Mouse (Mus musculus) midbrain, embryonic 11.5 days (tissue): Measurements from ENCODE around the gene Ctso. TPM values are rescaled to one million over a fixed set of nuclear protein-coding genes. Genes with fewer than 3 reads are reported as not detected.

ENCODE experiments used
- ATAC-seq: fragments of 200-750 bp; cut with Nextera tagmentation; 2 replicates; pipeline ENCODE4 v1.8.0; 2017; ENCODE audit warnings: moderate TSS enrichment, moderate library complexity; ENCODE audit not compliant: low FRiP score
- DNase-seq: peaks from one replicate; pipeline ENCODE4 v3.0.0; 2015; ENCODE audit warnings: low spot score; ENCODE audit errors: missing footprints
- H3K27ac ChIP-seq: fragments of 300-500 bp; sonication (generic); 2 replicates; pipeline ENCODE4 v1.5.1; 2014; ENCODE audit warnings: low read depth, low read length
- H3K27me3 ChIP-seq: fragments of 300-500 bp; sonication (generic); 2 replicates; pipeline ENCODE4 v1.6.1; 2014; ENCODE audit warnings: mild to moderate bottlenecking, low read length, moderate library complexity, mixed read lengths; ENCODE audit not compliant: control insufficient read depth, insufficient read depth
- H3K36me3 ChIP-seq: fragments of 300-500 bp; sonication (generic); 2 replicates; pipeline ENCODE4 v1.6.1; 2014; ENCODE audit warnings: mild to moderate bottlenecking, low read length, moderate library complexity, mixed read lengths; ENCODE audit not compliant: control insufficient read depth, insufficient read depth
- H3K4me1 ChIP-seq: fragments of 300-500 bp; sonication (generic); 2 replicates; pipeline ENCODE4 v1.6.1; 2014; ENCODE audit warnings: low read length; ENCODE audit not compliant: control insufficient read depth, insufficient read depth
- H3K4me2 ChIP-seq: fragments of 300-500 bp; sonication (generic); 2 replicates; pipeline ENCODE4 v1.6.1; 2014; ENCODE audit warnings: mild to moderate bottlenecking, moderate library complexity
- H3K4me3 ChIP-seq: fragments of 300-500 bp; sonication (generic); 2 replicates; pipeline ENCODE4 v1.5.1; 2014; ENCODE audit warnings: low read depth, low read length
- H3K9ac ChIP-seq: fragments of 300-500 bp; sonication (generic); 2 replicates; pipeline ENCODE4 v1.6.1; 2014; ENCODE audit warnings: low read length
- H3K9me3 ChIP-seq: fragments of 300-500 bp; sonication (generic); 2 replicates; pipeline ENCODE4 v1.6.1; 2016; ENCODE audit warnings: low read length; ENCODE audit not compliant: control insufficient read depth
- WGBS: fragments of 180-500 bp; shearing (Covaris S2); extraction: QIAGEN DNeasy Blood & Tissue Kit; methylation state at CpG from one replicate; pipeline ENCODE4 v1.1.7; 2014; 5-methylcytosine and 5-hydroxymethylcytosine counted together
- polyA plus RNA-seq: library from polyadenylated mRNA; unstranded; fragments of >200 nt; fragmentation: Nextera tagmentation; extraction: Ambion mirVana; gene quantifications from 2 replicates; pipeline ENCODE4 v1.2.1, GENCODE M21; 2014

The Ctso gene
- polyA plus RNA-seq, 1 experiment from 2014 or later: 6.0 TPM

DNA sequence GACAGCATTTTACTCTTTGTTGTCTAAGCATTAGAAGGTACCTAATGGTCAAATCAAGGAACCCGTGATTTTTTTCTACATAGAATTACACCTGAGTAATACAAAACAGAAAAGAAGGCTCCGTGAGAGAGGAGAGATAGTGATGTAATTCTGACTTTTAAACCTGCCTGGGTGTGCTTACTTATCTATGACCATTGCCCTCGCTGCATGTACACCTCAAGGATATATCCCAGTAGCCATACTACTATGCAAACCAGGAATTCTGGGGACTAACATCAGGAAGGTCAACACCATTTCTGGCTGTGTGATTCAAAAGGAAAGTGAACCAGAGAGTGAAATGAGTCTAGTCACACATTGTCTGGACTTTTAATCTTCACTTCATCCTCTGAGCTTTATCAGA lies 9.9 kb downstream of the Ctso start:
- DNase-seq (no peak), ATAC-seq (no peak)
- no peak overlapping the region for H3K4me3 ChIP-seq
- no peaks in the 10 kb centered on the region for H3K4me1 ChIP-seq
- H3K4me2 ChIP-seq: no peak overlapping the region
- no peaks in the 10 kb centered on the region for H3K9me3 ChIP-seq
- no peaks in the 10 kb centered on the region for H3K27me3 ChIP-seq
- 87% methylated on average over 3 of the region's 3 CpGs for WGBS
- no peak overlapping the region for H3K9ac ChIP-seq
- H3K36me3 ChIP-seq: no peaks in the 10 kb centered on the region
- no peak overlapping the region for H3K27ac ChIP-seq

DNA sequence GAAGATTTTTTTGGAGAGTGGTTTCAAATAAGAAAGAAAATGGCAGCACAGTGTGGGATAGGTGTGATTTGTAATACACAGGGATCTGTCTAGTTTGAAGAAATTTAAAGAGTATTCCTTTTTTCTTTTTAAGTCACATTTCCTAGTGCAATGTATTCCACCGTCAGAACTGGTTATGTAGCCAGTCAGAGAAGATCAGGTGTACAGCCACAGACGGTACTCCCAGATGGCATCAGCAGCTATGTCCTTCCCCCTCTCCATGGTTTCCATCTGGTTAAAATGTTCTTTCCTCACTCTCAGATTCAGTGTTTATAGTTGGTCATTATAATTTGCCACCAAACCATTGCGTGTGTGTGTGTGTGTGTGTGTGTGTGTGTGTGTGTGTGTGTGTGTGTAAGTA lies 10.7 kb downstream of the Ctso start:
- H3K9me3 ChIP-seq: no peaks in the 10 kb centered on the region
- no peaks in the 10 kb centered on the region for H3K36me3 ChIP-seq
- no peak overlapping the region for H3K4me3 ChIP-seq
- H3K4me2 ChIP-seq: no peak overlapping the region
- H3K27me3 ChIP-seq: no peaks in the 10 kb centered on the region
- 94% methylated on average over 3 of the region's 3 CpGs for WGBS
- no peak overlapping the region for H3K27ac ChIP-seq
- H3K9ac ChIP-seq: no peak overlapping the region
- DNase-seq (no peak), ATAC-seq (no peak)
- no peaks in the 10 kb centered on the region for H3K4me1 ChIP-seq

DNA sequence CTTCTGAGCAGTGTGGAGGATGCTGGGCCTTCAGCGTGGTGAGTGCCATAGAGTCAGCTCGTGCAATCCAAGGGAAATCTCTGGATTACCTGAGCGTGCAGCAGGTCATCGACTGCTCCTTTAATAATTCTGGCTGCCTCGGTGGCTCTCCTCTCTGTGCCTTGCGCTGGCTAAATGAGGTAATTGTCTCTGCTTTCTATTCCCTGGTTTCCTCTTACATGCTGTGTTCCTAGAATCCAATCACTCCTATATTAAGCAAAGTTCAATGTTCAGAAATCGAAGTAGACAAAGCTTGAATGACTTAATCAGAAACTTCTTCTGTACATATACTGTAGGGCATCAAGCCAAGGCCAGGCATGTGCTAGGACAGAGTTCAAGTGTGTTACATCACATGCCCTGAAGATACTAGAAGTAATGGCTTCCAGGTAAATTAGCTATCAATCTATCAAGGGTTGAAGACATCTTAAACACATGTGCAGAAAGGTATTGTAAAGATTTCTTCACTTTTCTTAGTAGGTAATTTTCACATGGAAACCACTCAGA lies 12.5 kb downstream of the Ctso start:
- Histone ChIP-seq H3K9ac (no peak overlapping the region), H3K27ac (no peak overlapping the region), H3K27me3 (no peaks in the 10 kb centered on the region), H3K4me2 (no peak overlapping the region), H3K36me3 (no peaks in the 10 kb centered on the region), H3K9me3 (no peaks in the 10 kb centered on the region), H3K4me3 (no peak overlapping the region), H3K4me1 (no peaks in the 10 kb centered on the region)
- DNase-seq (no peak), ATAC-seq (no peak)
- WGBS: 92% methylated on average over 7 of the region's 7 CpGs

DNA sequence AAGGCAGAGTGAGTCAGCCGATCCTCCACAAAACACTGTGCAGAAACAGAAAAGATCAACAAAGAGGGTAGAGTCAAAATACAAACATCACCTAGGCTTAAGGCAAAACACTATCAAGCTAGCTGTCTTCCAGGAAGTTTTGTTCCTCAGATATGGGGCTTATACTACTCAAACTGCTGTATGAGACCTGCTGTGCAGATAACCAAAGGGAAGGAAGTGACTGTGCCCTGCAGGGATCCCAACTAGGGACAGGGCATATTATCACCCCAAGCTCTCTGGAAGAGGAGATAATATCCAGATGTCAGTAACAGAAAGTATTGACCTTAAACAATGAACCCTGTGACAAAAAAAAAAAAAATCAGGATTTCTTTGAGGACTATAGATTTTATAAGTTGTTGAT lies 16.6 kb downstream of the Ctso start:
- ATAC-seq (no peak), DNase-seq (no peak)
- no peak overlapping the region for H3K27ac ChIP-seq
- WGBS: 73% methylated on average over 1 of the region's 1 CpGs
- no peaks in the 10 kb centered on the region for H3K36me3 ChIP-seq
- no peak overlapping the region for H3K9ac ChIP-seq
- H3K9me3 ChIP-seq: no peaks in the 10 kb centered on the region
- H3K4me1 ChIP-seq: no peaks in the 10 kb centered on the region
- H3K27me3 ChIP-seq: no peaks in the 10 kb centered on the region
- no peak overlapping the region for H3K4me3 ChIP-seq
- H3K4me2 ChIP-seq: no peak overlapping the region

DNA sequence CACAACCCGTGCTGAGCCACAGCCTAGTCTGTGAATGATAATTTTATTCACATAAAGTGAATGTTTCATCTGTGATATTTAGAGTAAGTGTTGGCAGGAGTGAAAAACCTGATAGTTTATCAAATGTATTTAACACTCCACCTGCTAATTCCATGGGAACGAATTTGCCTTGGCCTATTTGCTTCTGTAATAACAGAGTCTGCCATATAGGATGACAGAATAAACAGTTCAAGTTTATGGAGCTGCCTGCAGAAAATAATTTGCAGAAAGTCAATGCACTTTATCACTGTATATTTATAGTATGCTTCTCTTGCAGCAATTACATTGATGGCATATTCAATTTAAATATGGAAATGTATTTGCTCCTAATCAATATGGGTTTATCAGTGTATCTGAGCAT lies 19.4 kb downstream of the Ctso start:
- Histone ChIP-seq H3K4me3 (no peak overlapping the region), H3K27ac (no peak overlapping the region), H3K9me3 (no peaks in the 10 kb centered on the region), H3K4me1 (no peaks in the 10 kb centered on the region), H3K4me2 (no peak overlapping the region), H3K27me3 (no peaks in the 10 kb centered on the region), H3K9ac (no peak overlapping the region), H3K36me3 (no peaks in the 10 kb centered on the region)
- 87% methylated on average over 2 of the region's 2 CpGs for WGBS
- no peak for DNase-seq
- no peak for ATAC-seq

DNA sequence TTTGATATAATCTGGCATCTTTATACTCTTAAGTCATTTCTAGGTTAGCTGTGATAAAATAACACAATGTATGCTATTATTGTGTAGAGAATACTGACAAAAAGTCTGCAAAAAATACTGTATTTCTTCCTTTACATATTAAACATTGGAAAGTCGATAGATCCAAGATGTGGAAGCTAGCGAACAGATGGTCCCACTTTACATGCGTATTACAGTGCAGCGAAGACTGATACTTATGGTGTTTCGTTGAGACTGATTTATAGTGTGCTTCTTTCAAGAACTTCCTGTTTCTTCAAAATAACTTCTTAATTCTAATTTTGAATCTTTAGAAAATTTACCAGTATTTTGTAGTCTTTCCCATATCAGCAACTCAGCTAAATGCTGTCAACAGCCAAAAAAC lies 25.1 kb downstream of the Ctso start:
- no peaks in the 10 kb centered on the region for H3K27me3 ChIP-seq
- 94% methylated on average over 5 of the region's 5 CpGs for WGBS
- no peak overlapping the region for H3K4me3 ChIP-seq
- H3K4me2 ChIP-seq: no peak overlapping the region
- no peak for ATAC-seq
- H3K36me3 ChIP-seq: no peaks in the 10 kb centered on the region
- DNase-seq: no peak
- H3K9ac ChIP-seq: no peak overlapping the region
- H3K27ac ChIP-seq: no peak overlapping the region
- H3K9me3 ChIP-seq: no peaks in the 10 kb centered on the region
- H3K4me1 ChIP-seq: no peaks in the 10 kb centered on the region

DNA sequence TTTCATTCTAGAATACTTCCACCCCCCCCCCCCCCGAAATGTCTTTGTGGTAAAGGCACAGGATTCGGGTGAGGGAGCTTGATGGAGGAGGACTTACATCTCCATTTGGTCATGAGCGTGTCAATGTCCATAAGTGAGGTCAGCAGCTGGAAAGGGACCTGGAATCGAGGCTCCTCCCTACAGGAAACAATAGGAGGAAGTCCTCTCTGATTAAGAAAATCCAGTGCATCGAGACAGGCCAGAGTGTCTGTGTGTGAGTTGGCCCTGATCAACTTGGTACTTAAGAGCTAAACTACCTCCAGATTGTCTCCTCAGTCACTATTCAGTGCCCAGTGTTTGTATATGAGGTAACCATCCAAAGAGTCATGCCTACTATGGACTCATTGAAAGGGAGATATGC lies 28.9 kb downstream of the Ctso start:
- ATAC-seq (no peak), DNase-seq (no peak)
- H3K4me3 ChIP-seq: no peak overlapping the region
- no peaks in the 10 kb centered on the region for H3K4me1 ChIP-seq
- H3K36me3 ChIP-seq: no peaks in the 10 kb centered on the region
- WGBS: 81% methylated on average over 5 of the region's 5 CpGs
- no peak overlapping the region for H3K9ac ChIP-seq
- no peaks in the 10 kb centered on the region for H3K27me3 ChIP-seq
- H3K27ac ChIP-seq: no peak overlapping the region
- no peak overlapping the region for H3K4me2 ChIP-seq
- no peaks in the 10 kb centered on the region for H3K9me3 ChIP-seq

DNA sequence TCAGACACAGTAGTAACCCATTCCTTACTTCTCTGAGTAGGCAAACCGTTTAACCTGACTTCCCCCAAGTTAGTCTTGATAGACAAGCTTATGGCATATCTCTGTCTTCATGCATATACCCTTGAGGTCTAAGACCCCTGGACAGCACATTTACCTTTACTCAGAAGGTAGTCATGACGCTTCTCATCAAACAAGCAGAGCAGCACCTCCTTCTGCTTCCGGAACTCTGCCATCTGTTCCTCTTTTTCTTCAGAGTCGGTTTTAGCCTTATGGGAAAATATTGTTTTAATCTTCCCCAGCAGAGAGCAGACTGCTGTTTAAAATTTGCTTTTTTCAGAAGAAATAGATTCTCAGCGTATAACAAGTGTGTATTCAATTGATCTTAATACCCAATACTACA lies 31.4 kb downstream of the Ctso start:
- DNase-seq (no peak), ATAC-seq (no peak)
- no peak overlapping the region for H3K4me2 ChIP-seq
- 89% methylated on average over 5 of the region's 5 CpGs for WGBS
- no peak overlapping the region for H3K9ac ChIP-seq
- no peaks in the 10 kb centered on the region for H3K36me3 ChIP-seq
- H3K27ac ChIP-seq: no peak overlapping the region
- H3K4me3 ChIP-seq: no peak overlapping the region
- no peaks in the 10 kb centered on the region for H3K27me3 ChIP-seq
- no peaks in the 10 kb centered on the region for H3K4me1 ChIP-seq
- H3K9me3 ChIP-seq: no peaks in the 10 kb centered on the region

DNA sequence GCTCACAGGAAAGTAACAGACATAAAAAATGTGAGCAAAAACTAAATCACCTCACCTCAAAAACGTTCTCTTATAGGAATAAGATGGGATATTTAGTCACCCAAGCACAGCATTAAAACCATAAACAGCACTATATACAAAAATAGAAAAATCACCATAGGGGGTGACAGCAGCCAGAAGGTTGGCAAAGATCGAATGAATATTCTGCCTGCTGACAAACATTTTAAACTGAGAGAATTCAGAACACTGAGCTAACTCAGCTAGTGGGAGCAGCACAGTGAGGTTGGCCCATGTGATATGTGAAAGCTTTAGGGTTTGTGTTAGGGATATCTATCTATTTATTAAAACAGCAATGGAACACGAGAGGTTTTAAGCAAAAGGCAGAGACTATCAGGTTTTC lies 32.2 kb downstream of the Ctso start:
- H3K9me3 ChIP-seq: no peaks in the 10 kb centered on the region
- 71% methylated on average over 3 of the region's 3 CpGs for WGBS
- H3K4me3 ChIP-seq: no peak overlapping the region
- no peak for DNase-seq
- no peaks in the 10 kb centered on the region for H3K4me1 ChIP-seq
- no peaks in the 10 kb centered on the region for H3K27me3 ChIP-seq
- H3K27ac ChIP-seq: no peak overlapping the region
- no peak overlapping the region for H3K9ac ChIP-seq
- ATAC-seq: no peak
- no peak overlapping the region for H3K4me2 ChIP-seq
- no peaks in the 10 kb centered on the region for H3K36me3 ChIP-seq

DNA sequence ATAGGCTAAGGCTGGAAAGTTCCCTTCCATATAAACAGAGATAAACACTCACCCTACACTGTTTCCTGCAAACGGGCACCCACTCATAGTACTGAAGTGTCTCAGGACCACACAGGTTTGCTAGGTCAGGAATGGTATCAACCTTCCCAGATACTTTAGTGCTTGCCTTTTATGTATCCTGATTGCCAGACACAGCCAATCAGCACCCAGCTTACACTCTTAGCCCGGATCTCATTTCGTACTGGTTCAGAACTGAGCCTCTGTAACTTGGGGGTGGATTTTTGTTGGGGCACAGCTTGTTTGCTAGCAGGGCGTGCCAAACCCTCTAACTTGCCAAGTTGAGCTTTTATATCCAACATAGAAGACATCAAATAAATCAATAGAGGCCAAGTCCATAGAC lies 43.2 kb downstream of the Ctso start:
- H3K9ac ChIP-seq: no peak overlapping the region
- no peaks in the 10 kb centered on the region for H3K27me3 ChIP-seq
- WGBS: 85% methylated on average over 4 of the region's 4 CpGs
- H3K9me3 ChIP-seq: no peaks in the 10 kb centered on the region
- no peak for ATAC-seq
- no peaks in the 10 kb centered on the region for H3K4me1 ChIP-seq
- H3K4me2 ChIP-seq: no peak overlapping the region
- no peak overlapping the region for H3K4me3 ChIP-seq
- DNase-seq: no peak
- H3K36me3 ChIP-seq: no peaks in the 10 kb centered on the region
- H3K27ac ChIP-seq: no peak overlapping the region
